Mouse (Mus musculus): ENCODE data around the gene Hip1. TPM values are rescaled to one million over a fixed set of nuclear protein-coding genes. Genes with fewer than 3 reads are reported as not detected.

The Hip1 gene
- polyA plus RNA-seq, 1 experiment from 2014 or later = 76.5 TPM

- 96% methylated on average over 2 of the region's 2 CpGs for WGBS
- DNase-seq (ENCODE audit: low spot score) (no peak), ATAC-seq (replicated peaks; ENCODE audit: low FRiP score) (no peak)
- Histone ChIP-seq H3K4me1 (replicated peaks; ENCODE audit: control insufficient read depth, insufficient read depth, low read length) (no peaks in the 10 kb centered on the region), H3K27me3 (ENCODE audit: control insufficient read depth, insufficient read depth, low read length) (no peaks in the 10 kb centered on the region), H3K27ac (ENCODE audit: low read depth, low read length) (no peak overlapping the region), H3K36me3 (ENCODE audit: control insufficient read depth, insufficient read depth, low read length) (no peaks in the 10 kb centered on the region), H3K9ac (ENCODE audit: low read length) (no peak overlapping the region), H3K4me2 (ENCODE audit: low read depth, low read length, severe bottlenecking) (no peak overlapping the region), H3K4me3 (ENCODE audit: low read depth, low read length) (no peak overlapping the region), H3K9me3 (ENCODE audit: control insufficient read depth, low read length) (0 out of 2 replicates have a peak, but pooled peaks cover 2% of the 10 kb centered on the region)
Observed at GRCm38 (mm10) chr5:135357556-135357955, 187.4 kb downstream of the Hip1 start.

Small RNA genes lying within 50 kb of the gene (microRNA-seq; reads per million reads assigned to microRNA genes)
- gene Mir7033 (ENCODE audit: insufficient number of aligned reads) = not detected

Other genes with a start within 250 kb of the Hip1 start
- gene Fkbp6, start 195.1 kb downstream of the Hip1 start, polyA plus RNA-seq (2014; fragmentation: Nextera tagmentation; extraction: Ambion mirVana) = 0.15 TPM in 1 of 2 replicates, not detected in the other
- not detected in 2 replicates for gene Trim50, start 191.8 kb downstream of the Hip1 start, polyA plus RNA-seq (2014; fragmentation: Nextera tagmentation; extraction: Ambion mirVana)
- gene Nsun5, start 175.2 kb downstream of the Hip1 start, polyA plus RNA-seq (2014; fragmentation: Nextera tagmentation; extraction: Ambion mirVana) = 33.0 and 36.2 TPM in 2 replicates
- gene Pom121, start 150.6 kb downstream of the Hip1 start, polyA plus RNA-seq (2014; fragmentation: Nextera tagmentation; extraction: Ambion mirVana) = 27.2 and 30.2 TPM in 2 replicates
- gene Ccl26, start 18.4 kb upstream of the Hip1 start, polyA plus RNA-seq (2014; fragmentation: Nextera tagmentation; extraction: Ambion mirVana) = not detected in 2 replicates
- gene Ccl24, start 27.9 kb upstream of the Hip1 start, polyA plus RNA-seq (2014; fragmentation: Nextera tagmentation; extraction: Ambion mirVana) = 0.99 and 1.1 TPM in 2 replicates
- 60.1 and 61.3 TPM in 2 replicates for gene Rhbdd2, start 87.5 kb upstream of the Hip1 start, polyA plus RNA-seq (2014; fragmentation: Nextera tagmentation; extraction: Ambion mirVana)
- 113 and 117 TPM in 2 replicates for gene Por, start 124.9 kb upstream of the Hip1 start, polyA plus RNA-seq (2014; fragmentation: Nextera tagmentation; extraction: Ambion mirVana)
- gene Tmem120a, start 199.3 kb upstream of the Hip1 start, polyA plus RNA-seq (2014; fragmentation: Nextera tagmentation; extraction: Ambion mirVana) = 46.1 and 49.0 TPM in 2 replicates
- not detected in 2 replicates for gene Styxl1, start 233.3 kb upstream of the Hip1 start, polyA plus RNA-seq (2014; fragmentation: Nextera tagmentation; extraction: Ambion mirVana)
- gene Mdh2, start 233.4 kb upstream of the Hip1 start, polyA plus RNA-seq (2014; fragmentation: Nextera tagmentation; extraction: Ambion mirVana) = 526 and 536 TPM in 2 replicates

All from forebrain, embryonic 11.5 days (tissue).